Mouse (Mus musculus) spleen, postnatal 10 days (tissue): ENCODE measurements around the gene Cacng6.

Source experiments
- DNase-seq, 2 experiments: peaks; one replicate each; pipeline ENCODE4 v3.0.0; 2021 to 2022; ENCODE audit warnings: low spot score in 2 of 2

The Cacng6 gene

GRCm38 (mm10) chr7:3463306-3463705 is 39.3 kb downstream of the Cacng6 start:
- no peak for DNase-seq

GRCm38 (mm10) chr7:3468614-3469013 is 44.6 kb downstream of the Cacng6 start:
- DNase-seq = no peak

- DNase-seq = no peak
Observed at GRCm38 (mm10) chr7:3472774-3473173, 48.8 kb downstream of the Cacng6 start.

- no peak for DNase-seq
Observed at GRCm38 (mm10) chr7:3474291-3475080, 50.5 kb downstream of the Cacng6 start.

- DNase-seq = no peak
Observed at GRCm38 (mm10) chr7:3476728-3477127, 52.7 kb downstream of the Cacng6 start.

GRCm38 (mm10) chr7:3481948-3482608 is 58.1 kb downstream of the Cacng6 start:
- DNase-seq = no peak
